Mouse (Mus musculus) liver, embryonic 14.5 days (tissue): Measurements from ENCODE around the gene Fgf22. TPM values are rescaled to one million over a fixed set of nuclear protein-coding genes. Genes with fewer than 3 reads are reported as not detected.

ENCODE experiments used
- ATAC-seq: fragments of 200-750 bp; cut with Nextera tagmentation; 2 replicates; pipeline ENCODE4 v1.8.0; 2017; ENCODE audit warnings: moderate number of reproducible peaks, mild to moderate bottlenecking, moderate library complexity; ENCODE audit not compliant: insufficient read depth
- DNase-seq, 3 experiments: peaks; one replicate each; pipeline ENCODE4 v3.0.0-alpha.2; 2012 to 2013; ENCODE audit warnings: low read depth in 3 of 3, low spot score in 3 of 3
- H3K27ac ChIP-seq: fragments of 300-500 bp; sonication (generic); 2 replicates; pipeline ENCODE4 v1.5.1; 2014; ENCODE audit warnings: moderate library complexity, mild to moderate bottlenecking, control low read depth, inconsistent platforms
- H3K27me3 ChIP-seq: fragments of 300-500 bp; sonication (generic); 2 replicates; pipeline ENCODE4 v1.6.1; 2014; ENCODE audit warnings: mild to moderate bottlenecking, low read length, moderate library complexity; ENCODE audit not compliant: control insufficient read depth, insufficient read depth
- H3K36me3 ChIP-seq: fragments of 300-500 bp; sonication (generic); replicated peaks from 2 replicates; pipeline ENCODE4 v1.6.1; 2014; ENCODE audit warnings: low read depth; ENCODE audit not compliant: control insufficient read depth, insufficient read depth
- H3K4me1 ChIP-seq, 2 experiments: fragments of 200-500 bp in 1 of 2; fragments of 300-500 bp in 1 of 2; sonication (generic) in 1 of 2; replicated peaks; 2 replicates each; pipeline ENCODE4 v1.6.1; 2012 to 2014; ENCODE audit warnings: antibody characterized with exemption in 1 of 2, inconsistent platforms in 1 of 2, low read length in 1 of 2; ENCODE audit not compliant: control insufficient read depth in 2 of 2, insufficient read depth in 2 of 2
- H3K4me2 ChIP-seq: fragments of 300-500 bp; sonication (generic); 2 replicates; pipeline ENCODE4 v1.6.1; 2014; ENCODE audit warnings: low read depth, mild to moderate bottlenecking, control low read depth, moderate library complexity
- H3K4me3 ChIP-seq, 2 experiments: fragments of 200-500 bp in 1 of 2; fragments of 300-500 bp in 1 of 2; sonication (generic) in 1 of 2; 2 replicates each; pipeline ENCODE4 v1.5.1; 2012 to 2014; ENCODE audit warnings: low read depth in 2 of 2, low read length in 2 of 2, mild to moderate bottlenecking in 2 of 2, control low read depth in 1 of 2, inconsistent platforms in 1 of 2, moderate library complexity in 1 of 2; ENCODE audit not compliant: insufficient read depth in 1 of 2
- H3K9ac ChIP-seq: fragments of 300-500 bp; sonication (generic); replicated peaks from 2 replicates; pipeline ENCODE4 v1.6.1; 2014; ENCODE audit warnings: mild to moderate bottlenecking, control low read depth, moderate library complexity
- H3K9me3 ChIP-seq: fragments of 300-500 bp; sonication (generic); 2 replicates; pipeline ENCODE4 v1.6.1; 2016; ENCODE audit warnings: low read length, mixed read lengths; ENCODE audit not compliant: control insufficient read depth
- CTCF ChIP-seq: IDR thresholded peaks from 2 replicates; pipeline ENCODE4 v1.5.1; 2016; ENCODE audit warnings: antibody characterized with exemption, low read depth, control low read depth
- EP300 ChIP-seq: IDR thresholded peaks from 2 replicates; pipeline ENCODE4 v1.6.1; 2016; ENCODE audit warnings: antibody characterized with exemption, low read depth
- WGBS: fragments of 180-500 bp; shearing (Covaris S2); extraction: QIAGEN DNeasy Blood & Tissue Kit; methylation state at CpG from one replicate; pipeline ENCODE4 v1.1.7; 2014; ENCODE audit not compliant: insufficient replicate concordance; 5-methylcytosine and 5-hydroxymethylcytosine counted together
- polyA plus RNA-seq, 2 experiments: library from polyadenylated mRNA; depleted of rRNA in 1 of 2; stranded (reverse) in 1 of 2; unstranded in 1 of 2; fragments of >200 nt; fragmentation: Nextera tagmentation in 1 of 2; extraction: Ambion mirVana in 1 of 2; gene quantifications; 2 replicates each; pipeline versions ENCODE4 v1.2.1 to v1.2.3; 2012 to 2014

The Fgf22 gene
- polyA plus RNA-seq, 2 experiments, result not detected

GRCm38 (mm10) chr10:79766508-79767325, 11.8 kb downstream of the Fgf22 start, which contains the start of gene Rnf126:
Rnf126 (minus strand) TSS chr10:79766952.
- under 1% methylated on average over 101 of the region's 101 CpGs for WGBS
- peak within 1 kb of the TSS; percentile 63 for H3K27ac ChIP-seq
- peaks cover 14 to 16% of the 10 kb centered on the region in 2 experiments for H3K4me1 ChIP-seq
- ATAC-seq (peak; percentile 91), DNase-seq (peak; percentile 98 to 99 (median 98))
- H3K36me3 ChIP-seq, result peaks cover 5% of the 10 kb centered on the region
- peak within 1 kb of the TSS; percentile 72 to 89 for H3K4me3 ChIP-seq
- H3K27me3 ChIP-seq, result no peaks in the 10 kb centered on the region
- TF ChIP-seq EP300 (no peak), CTCF (no peak)
- no peaks in the 10 kb centered on the region for H3K9me3 ChIP-seq
- peak within 1 kb of the TSS; percentile 76 for H3K9ac ChIP-seq
- H3K4me2 ChIP-seq, result peak within 1 kb of the TSS; percentile 89

GRCm38 (mm10) chr10:79767372-79768244, 12.7 kb downstream of the Fgf22 start:
- Histone ChIP-seq H3K9me3 (no peaks in the 10 kb centered on the region), H3K36me3 (no peaks in the 10 kb centered on the region), H3K4me2 (peak overlapping the region; percentile 89), H3K9ac (peak overlapping the region; percentile 31), H3K4me3 (peak overlapping the region; percentile 72 to 89), H3K27ac (peak overlapping the region; percentile 3), H3K4me1 (peaks cover 14 to 16% of the 10 kb centered on the region in 2 experiments), H3K27me3 (no peaks in the 10 kb centered on the region)
- TF ChIP-seq EP300 (no peak), CTCF (0 out of 2 replicates have a peak, but pooled peaks have one; percentile 1)
- WGBS, result 10% methylated on average over 40 of the region's 40 CpGs
- ATAC-seq (peak; percentile 46), DNase-seq (peak; percentile 64 to 76 (median 70))

- under 1% methylated on average over 5 of the region's 5 CpGs for WGBS
- peaks cover 14 to 16% of the 10 kb centered on the region in 2 experiments for H3K4me1 ChIP-seq
- no peaks in the 10 kb centered on the region for H3K9me3 ChIP-seq
- DNase-seq (peak in 2 of 3 experiments; percentile 38 to 50), ATAC-seq (no peak)
- H3K9ac ChIP-seq, result no peak overlapping the region
- no peaks in the 10 kb centered on the region for H3K27me3 ChIP-seq
- TF ChIP-seq CTCF (peak; percentile 93), EP300 (no peak)
- H3K4me2 ChIP-seq, result no peak overlapping the region
- no peak overlapping the region for H3K27ac ChIP-seq
- H3K36me3 ChIP-seq, result no peaks in the 10 kb centered on the region
- H3K4me3 ChIP-seq, result no peak overlapping the region
Measured at GRCm38 (mm10) chr10:79768400-79768799, 13.5 kb downstream of the Fgf22 start.

GRCm38 (mm10) chr10:79769329-79769728, 14.5 kb downstream of the Fgf22 start:
- no peak overlapping the region for H3K4me2 ChIP-seq
- H3K9me3 ChIP-seq, result no peaks in the 10 kb centered on the region
- ATAC-seq, result no peak
- no peak overlapping the region for H3K4me3 ChIP-seq
- no peak overlapping the region for H3K9ac ChIP-seq
- TF ChIP-seq EP300 (no peak), CTCF (no peak)
- H3K27me3 ChIP-seq, result no peaks in the 10 kb centered on the region
- no peak for DNase-seq
- no peak overlapping the region for H3K27ac ChIP-seq
- peaks cover 14 to 16% of the 10 kb centered on the region in 2 experiments for H3K4me1 ChIP-seq
- WGBS, result 52% methylated on average over 4 of the region's 4 CpGs
- H3K36me3 ChIP-seq, result no peaks in the 10 kb centered on the region
